Comparison of ENCODE assay signal across 8 mouse cellular contexts in genomic region chrX:12123687-12124087, GRCm38 (mm10). TPM values are rescaled to one million over a fixed set of nuclear protein-coding genes. Genes with fewer than 3 reads are reported as not detected.
DNase-seq lines count a peak whose midpoint lies in the region; ATAC-seq lines count a peak whose summit lies in the region.

No protein-coding gene starts in this region.

- H3K4me1 ChIP-seq in kidney, embryonic 16.5 days (ENCODE audit: insufficient read depth, low read length): peaks cover 24% of the 10 kb centered on the region
- peaks cover 25% of the 10 kb centered on the region for H3K4me1 ChIP-seq in hindbrain, embryonic 15.5 days (replicated peaks)

- peak overlapping the region; percentile 63; the same call in 1 of the 2 replicates for H3K27ac ChIP-seq in kidney, embryonic 16.5 days (ENCODE audit: low read length)
- H3K27ac ChIP-seq in hindbrain, embryonic 15.5 days (replicated peaks): no peak overlapping the region

- intact Hi-C loops in left cerebral cortex, postnatal 14 days (cut with DNase I): no loop called here

- 12% methylated on average over 6 of the region's 6 CpGs for WGBS in kidney, embryonic 16.5 days
- WGBS in hindbrain, embryonic 15.5 days: 11% methylated on average over 4 of the region's 6 CpGs

- no peak for DNase-seq in kidney, adult 8-10 months
- peak; percentile 34 to 46 for DNase-seq in B cell, adult 2 months
- peak; percentile 54 for DNase-seq in R1 (ENCODE audit: low read depth, low spot score)
- DNase-seq in frontal cortex, postnatal 14 days (ENCODE audit: low spot score in 2 of 2): no peak
- DNase-seq in left cerebral cortex, postnatal 14 days (ENCODE audit: low spot score in 2 of 2): no peak
- no peak for DNase-seq in thymus, postnatal 10 days (ENCODE audit: low spot score in 2 of 2)

- H3K27me3 ChIP-seq in kidney, embryonic 16.5 days (ENCODE audit: insufficient read depth, low read length): peaks cover 39% of the 10 kb centered on the region
- H3K27me3 ChIP-seq in hindbrain, embryonic 15.5 days: peaks cover 37% of the 10 kb centered on the region

- H3K4me2 ChIP-seq in kidney, embryonic 16.5 days (replicated peaks; ENCODE audit: low read depth, low read length): 0 out of 2 replicates have a peak overlapping the region, but pooled peaks have one; percentile 8
- H3K4me2 ChIP-seq in hindbrain, embryonic 15.5 days: peak overlapping the region; percentile 19; the same call in 1 of the 2 replicates

- no peak overlapping the region for H3K9ac ChIP-seq in kidney, embryonic 16.5 days (replicated peaks; ENCODE audit: low read length)
- no peak overlapping the region for H3K9ac ChIP-seq in hindbrain, embryonic 15.5 days

- ATAC-seq in kidney, embryonic 16.5 days (ENCODE audit: low FRiP score, low TSS enrichment): no peak
- ATAC-seq in hindbrain, embryonic 15.5 days (ENCODE audit: low FRiP score, low read depth): no peak

- no peaks in the 10 kb centered on the region for H3K9me3 ChIP-seq in kidney, embryonic 16.5 days (ENCODE audit: low read length)
- H3K9me3 ChIP-seq in hindbrain, embryonic 15.5 days: no peaks in the 10 kb centered on the region

- no peak overlapping the region for H3K4me3 ChIP-seq in kidney, embryonic 16.5 days (ENCODE audit: low read length)
- no peak overlapping the region for H3K4me3 ChIP-seq in hindbrain, embryonic 15.5 days

- H3K36me3 ChIP-seq in kidney, embryonic 16.5 days (ENCODE audit: insufficient read depth, low read length): no peaks in the 10 kb centered on the region
- H3K36me3 ChIP-seq in hindbrain, embryonic 15.5 days: no peaks in the 10 kb centered on the region

RNA-seq across cellular contexts. Expression of gene Bcor, which starts 36.5 kb away (rescaled TPM):
- polyA plus RNA-seq in kidney, embryonic 16.5 days (2015; fragmentation: Nextera tagmentation; extraction: Ambion mirVana): 16.7 and 19.9 TPM in 2 replicates
- polyA plus RNA-seq in hindbrain, embryonic 15.5 days (2015; fragmentation: Nextera tagmentation; extraction: Ambion mirVana): 13.0 and 15.8 TPM in 2 replicates
- 10 to 100 TPM; 27.1 to 27.4 TPM for total RNA-seq in left cerebral cortex, postnatal 14 days (2021)

Comparison
In these comparisons a context has a peak if more than half of its experiments do, and no peak if none do; other contexts are left out.
1. DNase-seq: peak in B cell, adult 2 months (2 of 2) and R1 (single experiment); none in kidney, adult 8-10 months (0 of 2), frontal cortex, postnatal 14 days (0 of 2), left cerebral cortex, postnatal 14 days (0 of 2) and thymus, postnatal 10 days (0 of 2).